Mouse (Mus musculus): ENCODE data around the gene Akr1a1.

DNA sequence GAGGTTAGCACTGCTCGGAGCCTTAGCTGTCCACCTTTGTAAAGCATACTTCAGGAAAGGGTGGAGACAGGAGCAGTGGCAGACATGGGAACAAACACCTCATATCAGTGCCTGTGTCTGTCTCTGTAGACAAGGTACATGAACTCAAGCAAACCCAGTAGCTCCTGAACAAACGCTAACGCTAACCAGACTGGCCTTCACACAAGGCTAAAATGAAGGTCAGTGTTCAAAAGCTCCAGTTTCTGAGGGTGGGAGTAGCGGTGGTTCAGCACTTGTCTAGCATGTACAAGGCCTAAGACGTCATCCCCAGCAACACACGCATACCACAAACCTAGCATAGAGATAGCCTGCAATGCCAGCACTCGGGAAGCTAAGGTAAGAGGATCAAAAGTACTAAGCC lies 5.9 kb downstream of the Akr1a1 start:
- TF ChIP-seq CTCF (IDR thresholded peaks at IDR 0.05; ENCODE audit: borderline replicate concordance, extremely low read depth, insufficient read depth, insufficient read length): no peak
- TF ChIP-seq POLR2A (IDR thresholded peaks at IDR 0.05; ENCODE audit: borderline replicate concordance, extremely low read depth, insufficient read depth, insufficient read length, poor library complexity, severe bottlenecking): no peak
